Mouse (Mus musculus): ENCODE results near the gene Ubn1.

- TF ChIP-seq CTCF (IDR thresholded peaks at IDR 0.05), result no peak
- TF ChIP-seq EP300 (IDR thresholded peaks at IDR 0.05), result no peak
Measured at GRCm38 (mm10) chr16:5111021-5111420, 61.2 kb downstream of the Ubn1 start.

Data from lung, postnatal 0 days (tissue).